Mouse (Mus musculus): ENCODE measurements around the gene Gm9603.
"Not testable (repeated sequence)": the region's sequence is repeated elsewhere in the genome, so short reads cannot be mapped to it uniquely, and the experiment has no call there.

Gene Gm9603

DNA sequence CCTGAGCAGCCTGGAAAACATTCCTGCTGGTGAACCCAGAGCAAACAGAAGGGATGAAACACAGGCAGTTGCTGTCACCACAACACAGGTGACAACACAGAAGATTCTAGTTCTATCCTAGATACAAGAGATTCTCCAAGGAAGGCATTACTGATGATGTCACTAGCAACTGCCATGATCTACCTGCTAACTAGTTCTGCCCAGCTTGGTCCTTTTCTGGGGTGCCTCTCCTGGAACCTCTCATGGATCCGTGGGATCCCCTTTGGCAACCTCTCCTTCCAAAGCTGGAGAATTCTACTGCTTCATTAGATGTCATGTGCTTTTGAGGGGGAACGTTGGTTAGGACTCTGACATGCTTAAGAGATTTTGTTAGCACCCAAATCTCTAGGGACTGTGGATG lies at the start of gene Gm9603:
Gene Gm9603, minus strand, starts transcription at position 101 of the 400 bp plus-strand sequence.
- DNase-seq (ENCODE audit: low spot score) = not testable (repeated sequence)

DNA sequence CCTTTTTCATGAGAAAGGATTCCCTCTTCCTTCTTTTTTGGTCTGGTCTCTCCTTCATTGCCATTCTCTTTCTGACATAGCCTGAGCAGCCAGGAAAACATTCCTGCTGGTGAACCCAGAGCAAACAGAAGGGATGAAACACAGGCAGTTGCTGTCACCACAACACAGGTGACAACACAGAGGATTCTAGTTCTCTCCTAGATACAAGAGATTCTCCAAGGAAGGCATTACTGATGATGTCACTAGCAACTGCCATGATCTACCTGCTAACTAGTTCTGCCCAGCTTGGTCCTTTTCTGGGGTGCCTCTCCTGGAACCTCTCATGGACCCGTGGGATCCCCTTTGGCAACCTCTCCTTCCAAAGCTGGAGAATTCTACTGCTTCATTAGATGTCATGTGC lies 54.3 kb downstream of the Gm9603 start, which contains the start of gene Gm8265:
Gene Gm8265, minus strand, starts transcription at position 101 of the 400 bp plus-strand sequence.
- not testable (repeated sequence) for DNase-seq (ENCODE audit: low spot score)

All from left cerebral cortex, adult 11 months (tissue).